Mouse (Mus musculus) stomach, postnatal 0 days (tissue): ENCODE measurements around the gene Epor. TPM values are rescaled to one million over a fixed set of nuclear protein-coding genes. Genes with fewer than 3 reads are reported as not detected.
A peak's percentile ranks its signal among the peaks of the same experiment; 100 is the strongest.

Experiments
- ATAC-seq: fragments of 200-750 bp; cut with Nextera tagmentation; 2 replicates; pipeline ENCODE4 v1.8.0; 2017; ENCODE audit not compliant: low FRiP score, low TSS enrichment
- DNase-seq: peaks from one replicate; pipeline ENCODE4 v3.0.0-alpha.2; 2016; ENCODE audit warnings: low spot score
- H3K27ac ChIP-seq: fragments of 300-500 bp; sonication (generic); replicated peaks from 2 replicates; pipeline ENCODE4 v1.5.1; 2014; ENCODE audit warnings: mild to moderate bottlenecking, control low read depth
- H3K27me3 ChIP-seq: fragments of 300-500 bp; sonication (generic); 2 replicates; pipeline ENCODE4 v1.6.1; 2014; ENCODE audit warnings: low read length; ENCODE audit not compliant: control insufficient read depth, insufficient read depth
- H3K36me3 ChIP-seq: fragments of 300-500 bp; sonication (generic); 2 replicates; pipeline ENCODE4 v1.6.1; 2014; ENCODE audit warnings: low read length, mixed read lengths; ENCODE audit not compliant: control insufficient read depth, insufficient read depth
- H3K4me1 ChIP-seq: fragments of 300-500 bp; sonication (generic); replicated peaks from 2 replicates; pipeline ENCODE4 v1.6.1; 2014; ENCODE audit warnings: antibody characterized with exemption; ENCODE audit not compliant: control insufficient read depth, insufficient read depth
- H3K4me2 ChIP-seq: fragments of 300-500 bp; sonication (generic); replicated peaks from 2 replicates; pipeline ENCODE4 v1.6.1; 2014; ENCODE audit warnings: low read depth, mild to moderate bottlenecking, control low read depth, moderate library complexity
- H3K4me3 ChIP-seq: fragments of 300-500 bp; sonication (generic); 2 replicates; pipeline ENCODE4 v1.5.1; 2014; ENCODE audit warnings: low read depth, low read length, control low read depth
- H3K9ac ChIP-seq: fragments of 300-500 bp; sonication (generic); 2 replicates; pipeline ENCODE4 v1.6.1; 2014; ENCODE audit warnings: mild to moderate bottlenecking, low read length, control low read depth, mixed read lengths
- H3K9me3 ChIP-seq: fragments of 300-500 bp; sonication (generic); 2 replicates; pipeline ENCODE4 v1.6.1; 2016; ENCODE audit warnings: low read length; ENCODE audit not compliant: control insufficient read depth
- CTCF ChIP-seq: IDR thresholded peaks from 2 replicates; pipeline ENCODE4 v1.5.1; 2016; ENCODE audit warnings: antibody characterized with exemption, low read depth, mild to moderate bottlenecking, moderate library complexity
- EP300 ChIP-seq: optimal IDR thresholded peaks from 2 replicates; pipeline ENCODE3; 2016; ENCODE audit warnings: antibody characterized with exemption
- WGBS: fragments of 180-500 bp; shearing (Covaris S2); extraction: QIAGEN DNeasy Blood & Tissue Kit; methylation state at CpG from one replicate; pipeline ENCODE4 v1.1.7; 2014; 5-methylcytosine and 5-hydroxymethylcytosine counted together
- polyA plus RNA-seq: library from polyadenylated mRNA; unstranded; fragments of >200 nt; fragmentation: Nextera tagmentation; extraction: Ambion mirVana; gene quantifications from 2 replicates; pipeline ENCODE4 v1.2.1, GENCODE M21; 2015

Epor gene
- polyA plus RNA-seq, 1 experiment from 2014 or later = 3.4 TPM

- Histone ChIP-seq H3K9ac (no peak overlapping the region), H3K4me1 (peaks cover 3% of the 10 kb centered on the region; the same call in 1 of the 2 replicates), H3K9me3 (no peaks in the 10 kb centered on the region), H3K27me3 (no peaks in the 10 kb centered on the region), H3K27ac (no peak overlapping the region), H3K36me3 (peaks cover 7% of the 10 kb centered on the region; the same call in 1 of the 2 replicates), H3K4me3 (no peak overlapping the region), H3K4me2 (no peak overlapping the region)
- no peak for DNase-seq
- WGBS = 85% methylated on average over 4 of the region's 4 CpGs
- ATAC-seq = no peak
- no peak for TF ChIP-seq EP300
These were observed 38.3 kb upstream of the Epor start for GRCm38 (mm10) chr9:22001633-22002032.

DNA sequence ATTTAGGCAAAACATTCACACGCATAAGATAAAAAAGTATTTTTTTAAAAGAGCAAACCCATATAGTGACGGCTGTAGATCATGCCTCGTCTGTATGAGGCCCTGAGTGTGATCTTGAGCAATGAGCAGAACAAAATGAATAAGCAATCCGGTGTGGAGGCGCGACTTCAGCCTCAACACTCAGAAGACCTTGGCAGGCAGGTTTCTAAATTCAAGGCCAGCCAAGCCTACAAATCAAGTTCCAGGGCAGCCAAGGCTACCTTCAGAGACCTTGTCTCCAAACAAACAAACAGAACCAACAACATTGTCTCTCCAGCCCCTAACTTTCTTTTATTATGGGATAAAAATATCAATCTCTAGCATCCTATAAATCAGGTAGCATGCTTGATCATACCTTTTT lies 37.0 kb upstream of the Epor start:
- Histone ChIP-seq H3K9me3 (no peaks in the 10 kb centered on the region), H3K4me1 (peaks cover 3% of the 10 kb centered on the region; the same call in 1 of the 2 replicates), H3K27ac (no peak overlapping the region), H3K4me2 (no peak overlapping the region), H3K36me3 (no peaks in the 10 kb centered on the region), H3K27me3 (no peaks in the 10 kb centered on the region), H3K4me3 (no peak overlapping the region), H3K9ac (no peak overlapping the region)
- DNase-seq (no peak), ATAC-seq (no peak)
- 88% methylated on average over 6 of the region's 6 CpGs for WGBS
- no peak for TF ChIP-seq EP300
- no peak for TF ChIP-seq CTCF

GRCm38 (mm10) chr9:21996178-21996867 lies 33.0 kb upstream of the Epor start:
- 77% methylated on average over 3 of the region's 3 CpGs for whole genome bisulfite sequencing
- H3K27me3 ChIP-seq = no peaks in the 10 kb centered on the region
- no peak overlapping the region for H3K9ac ChIP-seq
- ATAC-seq (no peak), DNase-seq (no peak)
- no peak overlapping the region for H3K4me2 ChIP-seq
- H3K36me3 ChIP-seq = no peaks in the 10 kb centered on the region
- no peaks in the 10 kb centered on the region for H3K4me1 ChIP-seq
- TF ChIP-seq EP300 (no peak), CTCF (no peak)
- no peak overlapping the region for H3K27ac ChIP-seq
- H3K9me3 ChIP-seq = no peaks in the 10 kb centered on the region
- no peak overlapping the region for H3K4me3 ChIP-seq

- Histone ChIP-seq H3K9ac (no peak overlapping the region), H3K4me3 (no peak overlapping the region), H3K4me2 (no peak overlapping the region), H3K4me1 (0 out of 2 replicates have a peak, but pooled peaks cover 2% of the 10 kb centered on the region), H3K9me3 (no peaks in the 10 kb centered on the region), H3K36me3 (no peaks in the 10 kb centered on the region), H3K27ac (no peak overlapping the region), H3K27me3 (no peaks in the 10 kb centered on the region; the same call in 1 of the 2 replicates)
- no peak for TF ChIP-seq EP300
- no peak for TF ChIP-seq CTCF
- DNase-seq = no peak
- ATAC-seq = no peak
- WGBS = 77% methylated on average over 4 of the region's 4 CpGs
These were observed 28.9 kb upstream of the Epor start for GRCm38 (mm10) chr9:21992227-21992626.

GRCm38 (mm10) chr9:21989230-21990110 lies 26.2 kb upstream of the Epor start, which contains the start of gene Rgl3:
Rgl3 (minus strand) TSS chr9:21989446.
- WGBS = 3% methylated on average over 42 of the region's 42 CpGs
- no peak within 1 kb of the TSS for H3K27ac ChIP-seq
- H3K9ac ChIP-seq = peak within 1 kb of the TSS; percentile 31
- peak within 1 kb of the TSS; percentile 52 for H3K4me3 ChIP-seq
- ATAC-seq (peak; percentile 28; the same call in 1 of the 2 replicates), DNase-seq (peak; percentile 67)
- H3K4me2 ChIP-seq = peak within 1 kb of the TSS; percentile 56
- H3K9me3 ChIP-seq = no peaks in the 10 kb centered on the region
- no peaks in the 10 kb centered on the region for H3K36me3 ChIP-seq
- H3K27me3 ChIP-seq = no peaks in the 10 kb centered on the region; the same call in 1 of the 2 replicates
- TF ChIP-seq CTCF (no peak), EP300 (no peak)
- H3K4me1 ChIP-seq = 0 out of 2 replicates have a peak, but pooled peaks cover 2% of the 10 kb centered on the region
